Mouse (Mus musculus) brain, adult 2 months (tissue): Measurements from ENCODE around the gene Slc38a10.

Source experiments
- DNase-seq: peaks from one replicate; pipeline ENCODE4 v3.0.0; 2011; ENCODE audit warnings: low read depth, low spot score

The Slc38a10 gene

DNA sequence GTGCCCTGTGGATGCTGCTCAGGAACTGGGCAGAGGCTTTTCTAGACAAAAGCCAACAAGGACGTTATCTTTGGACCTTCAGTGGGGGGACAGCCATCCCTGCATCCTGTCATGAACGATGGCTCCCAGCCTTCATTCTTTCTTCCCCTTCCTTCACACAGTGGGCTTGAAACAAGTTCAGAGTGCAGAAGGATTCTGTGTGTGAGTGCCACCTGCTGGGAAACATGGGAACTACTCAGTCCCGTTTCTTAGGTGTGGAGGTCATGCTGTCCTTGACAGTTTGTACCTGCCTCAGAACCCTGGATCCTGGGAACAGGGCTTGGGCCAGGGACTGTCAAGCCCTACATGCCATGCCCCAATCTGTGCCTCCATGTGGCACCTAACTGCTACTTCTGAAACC lies 50.1 kb downstream of the Slc38a10 start:
- DNase-seq = peak; percentile 87

DNA sequence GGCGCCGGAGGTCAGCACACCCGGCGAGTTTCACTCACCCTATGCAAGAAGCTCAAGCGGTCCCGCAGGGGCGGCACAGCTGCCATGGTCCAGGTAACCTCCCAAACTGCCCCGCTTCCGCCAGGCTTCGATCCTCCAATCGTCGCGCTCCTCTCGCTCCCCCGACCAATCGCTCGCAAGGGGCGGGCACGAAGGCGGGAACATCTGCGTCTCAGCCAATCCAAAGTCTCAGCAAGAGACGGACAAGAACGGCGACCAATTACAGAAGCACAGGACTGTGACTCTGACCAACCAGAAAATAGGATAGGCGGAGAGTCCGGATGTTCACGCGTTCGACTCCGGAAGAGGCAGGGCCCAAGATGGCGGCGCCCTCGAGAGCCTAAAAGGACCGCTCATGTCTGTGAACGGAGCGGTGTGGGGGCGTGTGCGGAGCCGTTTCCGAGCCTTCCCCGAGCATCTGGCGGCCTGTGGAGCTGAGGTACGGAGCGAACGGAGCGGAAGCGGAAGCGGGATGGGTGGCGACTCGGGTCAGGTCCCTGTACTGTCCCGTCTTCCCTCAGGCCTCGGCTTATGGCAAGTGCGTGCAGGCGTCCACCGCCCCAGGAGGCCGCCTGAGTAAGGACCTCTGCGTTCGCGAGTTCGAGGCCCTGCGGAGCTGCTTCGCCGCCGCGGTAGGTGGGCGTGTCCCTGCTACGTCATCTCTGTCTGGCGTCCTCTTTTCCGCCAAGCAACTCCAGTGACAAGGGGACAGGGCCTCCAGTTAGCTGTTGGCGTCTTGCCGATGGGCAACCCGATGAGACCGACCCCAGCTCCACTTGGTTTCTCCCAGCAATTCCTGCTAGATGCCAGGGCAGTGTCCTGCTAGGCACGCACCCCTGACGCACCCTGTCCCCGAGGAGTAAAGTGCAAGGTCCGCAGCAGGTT lies 52.3 kb downstream of the Slc38a10 start, which contains the start of the genes Tepsin and Ndufaf8:
TSS of gene Tepsin (minus strand) at position 144 of the 924 bp plus-strand sequence.
TSS of gene Ndufaf8 (plus strand) at position 341 of the 924 bp plus-strand sequence.
- DNase-seq = peak; percentile 99

DNA sequence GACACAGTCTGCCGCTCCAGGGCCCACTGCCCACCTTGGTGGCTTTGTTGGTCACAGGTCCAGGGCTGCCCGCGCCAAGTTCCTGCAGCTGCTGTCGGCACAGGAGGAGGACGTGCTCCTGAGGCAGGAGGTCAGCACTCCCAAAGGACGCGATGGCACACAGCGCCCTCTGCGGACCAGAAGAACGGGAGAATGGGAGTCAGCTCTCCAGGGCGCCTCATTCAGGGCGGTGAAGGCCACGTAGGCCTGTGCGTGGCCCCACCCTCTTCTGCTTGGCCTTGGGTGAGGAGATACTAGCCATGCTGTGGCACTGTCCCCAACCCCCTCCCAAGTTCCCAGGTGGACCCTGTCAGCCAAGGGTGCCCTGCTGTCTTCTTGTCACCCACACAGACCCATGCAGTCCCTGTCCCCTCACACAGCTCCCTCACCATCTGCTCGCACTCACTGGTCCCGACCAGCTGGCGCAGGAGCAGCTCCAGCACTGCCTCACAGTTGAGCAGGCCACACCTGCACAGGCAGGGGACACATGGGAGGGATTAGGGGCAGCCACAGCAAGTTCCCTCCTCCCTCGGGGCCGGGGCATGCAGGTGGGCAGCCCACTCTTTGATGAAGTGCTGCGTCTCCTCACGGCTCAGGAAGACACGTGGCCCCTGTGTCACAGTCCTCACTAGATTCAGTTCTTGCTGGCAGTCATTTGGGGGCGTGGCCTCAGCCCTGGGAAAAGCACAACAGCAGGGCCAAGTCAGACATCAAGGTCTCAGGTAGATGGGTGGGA lies 58.1 kb downstream of the Slc38a10 start:
- DNase-seq = peak; percentile 34

DNA sequence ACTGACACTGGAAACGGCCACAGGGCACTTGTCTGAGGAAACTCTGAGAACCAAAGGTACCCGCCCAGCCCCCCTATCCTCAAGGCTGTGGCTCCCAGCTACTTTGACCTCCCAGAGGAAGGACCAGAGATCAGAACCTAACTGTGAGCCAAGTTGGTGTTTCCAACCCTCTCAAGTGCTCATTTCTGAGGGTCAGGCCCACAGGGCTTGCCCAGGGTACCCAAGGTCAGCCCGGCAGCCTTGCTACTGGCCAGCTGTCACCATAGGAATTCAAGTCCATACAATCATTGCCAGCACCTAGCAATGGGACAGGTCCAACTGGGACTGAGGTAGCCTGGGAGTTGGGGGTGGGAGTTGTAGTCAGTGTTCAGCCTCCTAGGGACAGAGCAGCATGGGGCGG lies 60.5 kb downstream of the Slc38a10 start:
- no peak for DNase-seq

DNA sequence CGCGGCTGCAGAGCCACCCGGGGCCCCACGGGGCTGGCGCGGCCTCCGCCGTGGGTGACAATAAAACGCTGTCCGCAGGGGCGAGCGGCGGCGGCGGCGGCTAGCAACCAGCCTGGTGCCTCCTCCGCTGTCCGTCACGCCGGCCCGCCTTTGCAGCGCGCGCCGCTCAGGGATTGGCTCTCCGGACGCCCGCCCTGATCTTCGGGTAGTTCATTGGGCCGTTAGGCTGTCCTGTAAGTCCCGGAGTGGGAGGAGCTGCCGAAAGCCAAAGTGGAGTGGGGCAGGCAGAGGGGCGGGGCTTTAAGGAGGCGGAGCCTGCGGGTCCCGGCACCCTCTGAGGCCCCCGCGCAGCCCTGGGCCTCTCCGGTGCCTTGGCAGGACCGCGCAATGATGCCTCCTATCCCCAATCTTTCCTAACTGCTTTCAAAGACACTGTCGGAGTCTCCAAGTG lies 64.4 kb downstream of the Slc38a10 start, which contains the start of gene Cep131:
TSS of gene Cep131 (minus strand) at position 126 of the 451 bp plus-strand sequence.
- peak; percentile 99 for DNase-seq

DNA sequence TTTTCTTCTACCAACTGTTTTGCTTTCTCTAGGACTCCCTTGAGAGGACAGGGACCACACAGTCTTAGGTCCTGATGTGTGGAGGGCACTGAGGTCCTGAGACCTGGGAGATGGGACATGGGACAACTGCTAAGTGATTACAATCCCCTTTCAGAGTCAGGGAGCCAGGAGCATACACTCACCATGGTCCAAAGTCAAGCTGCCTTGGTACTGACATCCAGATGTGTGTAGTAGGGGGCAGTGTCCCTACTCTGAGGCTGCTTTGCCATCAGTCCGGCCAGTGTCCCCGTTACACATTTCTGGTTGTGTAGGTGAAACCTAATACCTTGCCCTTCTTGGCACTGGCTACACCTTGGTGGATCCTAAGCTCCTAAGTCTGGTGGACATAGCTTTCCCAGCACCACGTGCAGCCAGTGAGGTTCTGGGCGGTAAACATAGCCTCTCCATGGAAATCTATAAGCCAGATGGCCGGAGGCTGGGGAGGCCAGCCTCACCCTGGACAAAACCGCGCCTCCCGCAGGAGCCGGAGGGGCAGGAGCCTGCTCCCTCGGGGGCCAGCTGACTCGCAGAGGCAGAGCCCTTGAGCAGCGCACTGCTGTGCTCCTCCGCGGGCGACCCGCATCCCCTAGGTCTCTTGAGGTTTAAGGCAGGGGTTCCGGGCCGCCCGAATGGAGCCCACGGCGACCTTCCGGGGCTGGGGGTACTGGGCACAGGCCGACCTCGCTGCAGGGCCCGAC lies 65.1 kb downstream of the Slc38a10 start:
- peak; percentile 71 for DNase-seq

DNA sequence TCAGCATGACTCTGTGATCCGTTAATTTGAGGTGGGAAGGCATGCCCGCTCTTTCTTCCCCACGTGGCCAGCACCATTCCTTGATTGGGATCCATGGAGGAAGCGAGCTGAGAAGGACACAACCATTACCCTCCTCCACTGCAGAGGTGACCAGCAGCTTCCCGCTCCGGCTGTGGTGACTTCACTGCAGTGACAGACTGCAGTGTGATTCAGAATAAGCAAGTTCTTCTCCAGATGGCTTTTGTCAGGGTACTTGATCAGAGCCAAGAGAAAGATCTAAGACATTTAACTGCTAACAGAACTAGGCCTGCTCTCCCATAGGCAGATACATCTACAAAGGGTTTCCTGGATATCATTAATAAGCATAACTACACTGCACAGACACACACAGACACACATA lies 70.9 kb downstream of the Slc38a10 start:
- peak; percentile 61 for DNase-seq

DNA sequence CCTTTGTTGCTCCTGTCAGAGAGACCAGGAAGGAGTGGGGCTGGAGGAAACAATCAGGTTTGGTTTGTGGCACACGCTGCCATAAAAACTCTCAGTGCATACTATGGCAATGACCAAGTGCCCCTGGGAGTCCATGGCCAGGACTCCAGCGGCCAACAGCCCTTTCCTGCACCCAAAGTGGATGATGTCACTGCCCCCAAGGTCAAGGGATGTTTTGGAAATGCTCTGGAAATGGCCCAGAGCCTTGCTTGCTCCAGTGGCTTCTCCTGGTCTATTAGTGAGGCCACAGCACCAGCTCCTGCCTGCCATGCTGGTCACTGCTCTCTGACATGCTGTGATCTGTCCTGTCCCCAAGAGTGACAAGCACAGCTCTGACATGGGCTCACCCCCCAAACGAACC lies 75.0 kb downstream of the Slc38a10 start:
- no peak for DNase-seq

DNA sequence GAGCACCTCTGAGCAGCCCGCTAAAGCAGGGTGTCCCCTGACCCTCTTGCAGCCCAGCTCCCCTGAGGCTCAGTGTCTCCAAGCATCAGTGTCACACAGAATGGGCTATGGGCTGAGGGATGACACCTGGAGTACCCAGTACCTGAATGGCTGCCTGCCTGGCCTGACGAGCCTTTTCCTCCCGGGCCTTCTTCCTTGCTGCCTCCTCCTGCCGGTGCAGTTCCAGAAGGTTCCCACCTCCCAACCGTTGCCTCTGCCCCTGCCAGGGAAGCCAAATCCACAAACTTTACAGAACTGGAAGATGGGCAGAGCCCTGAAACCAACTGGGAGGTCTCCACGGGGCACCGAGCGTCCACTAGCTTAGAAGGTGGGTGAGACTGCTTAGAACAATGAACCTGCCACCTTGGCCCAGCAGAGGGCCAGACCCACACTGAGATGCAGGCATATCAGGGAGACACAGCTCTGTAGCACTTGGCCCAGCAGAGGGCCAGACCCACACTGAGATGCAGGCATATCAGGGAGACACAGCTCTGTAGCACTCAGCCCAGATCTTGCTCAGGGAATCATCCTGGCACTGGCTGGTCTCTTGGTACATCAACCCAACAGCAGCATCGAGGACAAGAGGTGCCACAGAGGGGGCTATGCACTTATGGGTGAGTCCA lies 78.0 kb downstream of the Slc38a10 start:
- DNase-seq = no peak

DNA sequence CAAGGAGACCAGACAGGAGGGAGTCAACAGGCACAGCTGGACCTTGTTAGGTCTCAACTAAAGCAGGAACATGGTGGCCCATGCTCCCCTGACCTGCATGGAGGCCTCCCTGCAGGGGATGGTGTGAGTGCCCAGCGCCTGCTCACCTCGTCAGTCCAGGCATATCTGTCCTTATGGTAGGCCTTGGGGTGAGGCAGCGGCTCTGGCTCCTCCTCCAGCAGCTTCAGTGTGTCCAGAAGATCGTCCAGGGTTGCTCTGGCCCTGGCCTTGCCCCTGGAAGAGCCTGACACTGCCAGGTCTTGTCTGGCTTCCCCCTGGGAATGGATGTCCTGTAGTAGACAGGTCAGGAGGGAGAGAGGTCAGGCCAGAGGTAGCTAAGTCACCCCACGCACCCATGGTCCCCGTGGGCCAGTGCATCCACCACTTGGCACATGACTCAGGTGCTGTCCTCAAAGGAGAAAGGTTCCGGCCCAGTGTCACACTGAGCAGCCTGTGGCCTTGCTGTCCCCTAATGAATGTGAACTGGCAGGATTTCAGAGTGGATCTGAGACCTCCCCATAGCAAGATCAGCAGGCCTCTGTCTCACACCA lies 79.3 kb downstream of the Slc38a10 start:
- no peak for DNase-seq

DNA sequence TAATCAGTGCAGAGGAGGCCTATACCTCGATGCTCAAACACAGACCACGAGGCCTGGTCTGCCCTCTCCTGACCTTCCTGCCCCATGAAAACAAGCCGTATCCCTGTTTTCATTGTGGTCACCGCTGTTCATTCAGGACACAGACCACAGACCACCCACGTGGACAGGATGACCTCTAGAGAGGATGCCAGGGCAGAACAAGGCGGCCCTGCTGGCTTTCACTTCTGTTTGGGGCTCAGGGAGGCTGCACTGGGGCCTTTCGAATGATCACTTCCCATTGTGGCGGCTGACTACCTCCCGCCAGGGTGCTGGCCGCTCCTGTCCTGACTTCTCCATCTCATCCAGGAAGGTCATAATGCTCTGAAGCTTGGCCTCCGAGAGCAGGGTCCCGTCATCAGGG lies 80.1 kb downstream of the Slc38a10 start:
- DNase-seq = no peak

DNA sequence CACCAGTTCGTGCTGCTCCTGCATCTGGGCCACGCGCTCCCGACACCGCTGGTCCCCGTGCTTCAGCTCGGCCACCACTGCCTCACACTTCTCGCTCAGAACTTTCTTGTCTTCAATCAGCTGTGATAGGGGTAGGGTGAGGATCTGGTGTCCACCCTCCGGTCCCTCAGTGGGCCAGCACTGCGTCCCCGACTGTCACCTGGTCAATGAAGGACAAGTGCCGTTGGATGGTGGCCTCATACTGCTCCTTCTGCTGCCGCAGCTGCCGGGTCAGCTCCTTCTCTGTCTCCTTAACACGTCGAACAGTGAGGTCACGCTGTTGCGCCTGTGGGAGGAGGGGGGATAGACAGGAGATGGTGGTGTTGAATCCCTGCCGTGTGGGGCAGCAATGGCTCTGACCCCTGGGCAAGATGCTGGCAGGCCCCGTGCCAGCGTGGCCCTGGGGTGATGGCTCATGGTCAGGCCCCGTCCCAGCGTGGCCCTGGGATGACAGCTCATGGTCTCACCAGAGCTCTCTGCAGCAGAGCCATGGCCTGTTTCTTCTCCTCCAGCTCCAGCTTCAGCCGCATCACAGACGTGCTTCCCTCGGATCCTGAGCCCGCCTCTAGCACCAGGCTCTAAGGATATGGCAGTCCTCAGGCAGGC lies 80.7 kb downstream of the Slc38a10 start:
- no peak for DNase-seq

DNA sequence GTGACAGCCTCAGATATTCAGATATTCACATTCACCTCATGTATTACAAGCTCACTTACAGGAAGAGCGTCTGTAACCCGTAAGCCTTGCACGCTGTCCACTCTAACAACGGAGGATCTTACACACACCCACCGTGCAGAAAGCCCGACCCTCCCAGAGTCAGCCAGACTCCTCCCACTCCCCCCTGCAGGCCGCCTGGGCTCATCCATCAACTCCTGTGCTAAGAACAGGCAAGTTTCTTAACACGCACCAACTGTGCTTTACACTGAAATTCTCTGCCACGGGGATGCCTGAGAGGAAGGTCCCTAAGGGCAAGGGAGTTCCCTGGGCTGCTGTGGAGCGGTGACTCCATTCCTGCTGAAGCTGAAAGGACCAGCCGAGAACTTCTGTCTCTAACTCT lies 81.9 kb downstream of the Slc38a10 start:
- DNase-seq = no peak

DNA sequence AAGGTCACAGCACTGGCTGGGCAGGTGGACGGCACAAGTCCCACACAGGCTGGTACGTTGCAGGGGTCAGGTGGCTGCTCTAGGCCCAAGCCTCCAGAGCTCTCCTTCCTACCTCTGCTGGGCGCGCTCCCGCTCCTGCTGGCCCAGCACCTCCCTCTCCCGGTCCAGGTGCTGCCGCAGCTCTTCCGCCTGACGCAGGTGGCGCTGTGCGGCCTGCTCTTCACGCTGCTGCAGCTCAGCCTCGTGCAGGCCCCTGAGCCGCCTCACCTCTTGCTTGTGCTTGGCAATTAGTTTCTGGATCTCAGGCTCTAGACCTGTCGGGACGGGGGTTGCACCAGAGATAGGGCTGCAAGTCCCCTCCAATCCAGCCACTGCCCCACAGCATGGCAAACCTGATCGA lies 83.3 kb downstream of the Slc38a10 start:
- DNase-seq = peak; percentile 69

DNA sequence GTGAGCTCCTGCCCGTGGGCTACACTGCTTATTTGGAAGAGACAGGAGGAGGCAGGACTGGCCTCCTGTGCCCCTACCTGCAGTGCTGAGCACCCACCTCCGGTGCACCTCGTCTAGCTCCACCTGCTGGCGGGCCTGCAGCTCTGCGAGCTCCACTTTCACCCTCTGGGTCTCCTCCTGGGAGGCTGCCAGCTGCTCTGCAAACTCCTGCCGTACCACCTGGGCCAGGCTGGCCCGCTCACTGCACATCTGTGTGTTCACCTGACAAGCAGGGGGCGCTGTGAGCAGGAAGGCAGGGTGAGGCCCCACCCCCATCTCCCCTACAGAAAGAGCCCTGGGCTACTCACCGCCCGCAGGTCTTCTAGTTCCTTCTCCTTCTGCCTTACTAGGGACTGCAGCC lies 85.9 kb downstream of the Slc38a10 start:
- peak; percentile 76 for DNase-seq

DNA sequence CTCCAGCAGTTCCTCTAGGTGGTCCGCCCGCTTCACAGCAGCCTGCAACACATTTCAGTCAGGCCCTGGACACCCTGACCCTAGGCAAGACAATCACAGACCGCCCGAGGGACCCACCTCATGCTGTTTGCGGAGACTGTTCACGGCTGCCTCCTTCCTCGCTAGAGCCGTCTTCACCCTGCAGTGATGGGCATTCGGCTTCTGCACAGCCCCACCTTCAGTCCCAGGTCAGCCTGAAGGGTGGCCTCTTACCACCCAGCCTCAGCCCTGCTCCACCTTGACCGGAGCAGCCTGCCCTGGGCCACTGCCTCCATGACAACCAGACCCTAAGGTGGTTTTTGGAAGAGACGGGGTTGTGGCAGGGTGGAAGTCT lies 86.5 kb downstream of the Slc38a10 start:
- no peak for DNase-seq

DNA sequence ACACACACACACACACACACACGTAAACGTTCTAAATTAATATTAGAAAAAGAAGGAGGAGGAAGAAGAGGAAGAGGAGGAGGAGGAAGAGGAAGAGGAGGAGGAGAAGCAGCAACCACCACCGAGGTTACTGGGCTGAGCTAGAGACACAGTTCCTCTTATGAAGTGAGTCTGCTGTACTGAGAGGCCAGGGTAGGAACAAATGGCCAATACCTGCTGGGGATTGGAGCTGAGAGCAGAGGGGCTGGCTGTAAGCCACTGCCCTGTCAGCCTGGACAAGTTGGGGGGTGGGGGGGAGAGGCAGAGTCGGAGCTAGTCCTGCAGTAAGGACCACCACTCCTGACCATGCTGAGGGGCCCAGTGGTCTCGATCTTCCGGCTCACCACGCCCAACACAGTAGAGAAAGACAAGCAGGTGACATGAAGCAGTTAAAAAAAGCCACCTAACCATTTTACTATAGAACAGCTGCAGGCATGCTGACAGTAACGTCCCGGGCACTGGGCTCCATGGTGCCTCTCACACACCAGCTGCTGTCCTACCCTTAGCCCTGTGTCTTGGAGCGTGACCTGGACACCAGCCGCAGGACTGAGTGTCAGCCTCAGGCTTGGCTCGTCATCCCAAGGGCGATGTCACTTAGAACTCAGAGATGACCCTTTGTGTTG lies 87.0 kb downstream of the Slc38a10 start:
- DNase-seq = no peak

DNA sequence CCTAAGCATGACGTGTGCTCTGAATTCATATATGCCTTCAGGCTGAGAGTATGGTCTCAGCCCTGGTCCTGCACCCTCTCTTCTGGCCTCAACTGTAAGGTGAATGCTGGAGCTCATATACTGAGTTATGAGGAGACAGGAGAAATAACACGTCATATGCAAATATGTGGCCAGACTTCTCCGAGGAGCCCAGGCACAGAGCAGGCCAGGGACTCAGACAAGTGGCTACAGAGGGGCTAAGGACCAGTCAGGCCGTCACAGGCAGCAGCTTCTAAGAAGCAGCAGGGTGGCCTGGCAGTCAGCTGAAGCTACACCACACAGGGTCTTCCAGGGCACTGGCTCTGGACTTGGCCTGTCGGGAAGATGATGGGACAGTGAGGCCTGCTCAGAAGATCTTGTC lies 87.8 kb downstream of the Slc38a10 start:
- DNase-seq = no peak

DNA sequence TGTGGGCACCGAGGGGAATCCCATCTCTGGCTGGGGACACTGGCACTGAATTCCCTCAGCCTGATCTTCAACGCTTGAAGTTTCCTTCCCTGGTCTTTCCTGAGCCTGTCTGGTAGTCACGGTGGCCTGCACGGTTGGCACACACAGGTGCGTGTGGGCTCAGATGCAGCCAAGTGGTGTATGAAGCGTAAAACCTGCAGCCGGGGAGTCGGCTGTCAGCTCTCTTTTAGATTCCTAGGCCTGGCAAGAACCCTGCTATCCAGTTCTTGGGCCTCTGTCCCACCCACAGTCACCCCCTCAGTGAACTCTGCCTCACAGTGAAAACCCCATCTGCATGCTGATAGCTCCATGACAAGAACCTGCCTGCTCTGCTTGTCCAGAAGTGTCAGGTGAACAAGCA lies 90.5 kb downstream of the Slc38a10 start:
- no peak for DNase-seq
